Mouse (Mus musculus) erythroblast, embryonic 14.5 days (primary cell): ENCODE data around the gene Ank3.

Experiments used
- GATA1 ChIP-seq: IDR thresholded peaks from 2 replicates; pipeline ENCODE4 v1.6.1; 2012; ENCODE audit warnings: low read length, inconsistent platforms, mixed read lengths
- TAL1 ChIP-seq: IDR thresholded peaks from 3 replicates; pipeline ENCODE4 v1.6.1; 2012; ENCODE audit warnings: low read length, inconsistent platforms, mixed read lengths

DNA sequence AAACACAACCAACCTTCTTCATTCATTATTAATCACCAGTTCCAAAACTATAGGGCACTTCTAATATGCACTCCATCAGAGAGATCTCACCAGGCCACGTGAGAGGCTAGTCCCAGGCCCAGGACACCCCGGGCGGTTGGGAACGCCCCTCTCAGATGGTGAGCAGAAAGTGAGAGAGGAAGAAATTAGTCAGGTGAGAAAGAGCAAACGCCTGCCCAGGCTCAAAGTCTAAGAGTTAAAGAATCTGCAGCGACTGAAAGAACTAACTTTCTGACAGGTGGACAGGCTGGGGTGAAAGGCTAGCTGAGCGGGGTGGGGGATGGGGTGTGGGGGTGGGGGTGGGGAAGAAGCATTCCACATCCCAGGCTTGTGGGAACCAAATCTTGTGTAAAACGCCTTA lies 525.2 kb downstream of the Ank3 start:
- TF ChIP-seq GATA1 (no peak), TAL1 (no peak)
